Mouse (Mus musculus): ENCODE results near the gene Ss18l1. TPM values are rescaled to one million over a fixed set of nuclear protein-coding genes. Genes with fewer than 3 reads are reported as not detected.

Gene Ss18l1
- 5.2 TPM for total RNA-seq (2023)

DNA sequence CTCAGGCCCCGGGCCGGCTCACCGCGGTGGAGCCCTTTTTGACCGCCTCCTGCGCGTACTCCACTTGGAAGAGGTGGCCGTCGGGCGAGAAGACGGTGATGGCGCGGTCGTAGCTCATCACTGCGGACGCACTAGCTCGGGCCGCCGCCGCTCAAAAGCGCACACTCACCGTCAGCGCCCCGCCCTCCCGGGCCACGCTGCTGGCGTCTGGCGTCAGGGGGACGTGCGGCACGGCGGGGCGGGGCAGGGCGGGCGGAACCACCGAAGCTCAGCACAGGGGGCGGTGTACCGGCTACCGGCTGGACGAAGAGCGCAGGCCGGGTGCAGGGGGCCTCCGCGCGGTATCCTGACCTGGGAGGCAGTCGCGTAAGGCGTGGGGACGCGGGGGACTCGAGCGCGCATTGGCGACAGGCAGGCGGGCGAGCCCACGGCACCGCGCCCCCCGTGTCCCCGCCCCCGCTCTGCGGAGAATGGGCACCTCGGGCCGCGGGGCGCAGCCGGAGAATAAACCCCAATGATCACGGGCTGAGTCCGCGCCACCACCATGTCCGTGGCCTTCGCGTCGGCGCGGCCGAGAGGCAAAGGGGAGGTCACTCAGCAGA, at the start of gene Ss18l1, which contains the start of gene Psma7:
Gene Ss18l1 (plus strand): TSS at position 254 of the 602 bp plus-strand sequence.
Gene Psma7 (minus strand): TSS at position 178 of the 602 bp plus-strand sequence.

DNA sequence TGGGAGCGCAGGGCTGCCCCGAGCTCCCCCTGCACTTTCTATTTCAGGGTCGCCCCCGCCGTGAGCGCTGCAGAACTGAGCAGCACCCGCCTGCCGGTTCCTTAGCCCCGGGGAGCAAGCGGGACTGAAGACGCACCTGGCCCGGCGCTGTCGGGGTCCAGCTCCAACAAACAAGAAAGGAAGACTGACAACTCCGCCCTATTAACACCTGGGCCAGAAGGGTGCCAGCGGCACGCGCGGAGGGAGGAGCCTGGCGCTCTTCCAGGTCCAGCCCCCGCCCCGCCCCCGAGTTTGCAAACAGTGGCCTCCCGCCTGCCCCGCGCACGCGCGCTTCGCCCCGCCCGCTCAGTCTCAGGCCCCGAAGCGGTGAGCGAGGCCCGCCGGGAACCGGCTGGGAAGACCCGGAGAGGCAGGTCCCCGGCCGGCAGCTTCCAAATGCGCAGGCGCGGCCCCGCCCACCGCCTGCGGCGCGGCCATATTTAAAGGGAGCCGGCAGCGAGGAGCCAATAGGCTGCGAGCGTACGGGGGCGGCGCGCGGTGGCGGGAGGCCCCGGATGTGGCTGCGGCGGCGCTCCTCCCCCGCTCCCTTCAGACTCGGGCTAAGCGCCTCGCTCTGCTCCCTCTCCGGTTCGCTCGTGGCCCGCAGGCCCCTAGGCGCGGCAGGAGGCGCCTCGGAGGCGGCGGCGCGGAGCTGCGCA, 17.8 kb upstream of the Ss18l1 start, which contains the start of gene Lsm14b:
Gene Lsm14b (plus strand): TSS at position 587 of the 698 bp plus-strand sequence.

DNA sequence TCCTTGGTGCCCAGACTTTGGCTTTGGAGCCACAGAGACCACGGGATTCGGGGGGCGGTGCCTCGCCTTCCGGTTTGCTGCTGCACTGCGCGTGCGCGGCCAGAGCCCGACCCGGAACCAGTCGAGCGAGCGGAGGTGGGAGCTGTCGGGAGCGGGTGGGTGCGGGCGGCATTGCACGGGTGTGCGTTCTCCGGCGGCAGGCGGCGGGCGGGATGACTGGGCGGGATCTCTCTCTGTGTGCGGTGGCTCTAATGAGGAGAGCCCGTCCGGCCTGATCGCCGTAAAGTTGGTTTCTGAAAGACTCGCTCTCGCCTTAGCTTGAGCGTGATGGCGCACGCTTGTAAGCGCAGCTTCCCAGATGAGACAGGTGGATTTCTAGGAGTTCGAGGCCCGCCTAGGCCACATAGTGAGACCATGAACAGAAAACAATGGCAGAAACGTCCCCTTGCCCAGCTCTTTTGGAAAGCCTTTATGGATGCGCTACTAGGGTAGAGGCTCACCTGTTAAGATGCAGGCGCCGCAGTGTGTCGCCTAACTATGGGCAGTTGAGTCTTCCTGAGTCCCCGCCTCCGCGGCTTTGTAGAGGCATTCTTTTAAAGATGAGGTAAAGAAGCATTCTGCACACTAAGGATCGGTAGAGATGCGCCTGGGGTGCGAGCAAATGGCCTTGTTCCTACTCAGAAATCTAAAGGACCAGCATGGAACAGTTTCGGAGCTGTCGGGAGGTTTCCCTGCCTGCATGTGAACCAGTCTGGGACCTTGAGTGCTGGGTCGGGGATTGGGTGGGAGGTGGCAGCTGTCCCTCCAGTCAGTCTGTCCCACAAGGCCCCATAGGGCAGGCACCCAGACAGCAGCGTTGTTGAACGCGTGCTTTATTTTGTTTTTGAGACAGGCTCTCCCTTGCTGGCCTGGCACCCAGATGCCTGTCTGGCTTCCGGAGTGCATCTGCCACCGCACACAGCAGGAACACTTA, 28.5 kb downstream of the Ss18l1 start, which contains the start of gene Mtg2:
Gene Mtg2 (plus strand): TSS at position 108 of the 973 bp plus-strand sequence.

DNA sequence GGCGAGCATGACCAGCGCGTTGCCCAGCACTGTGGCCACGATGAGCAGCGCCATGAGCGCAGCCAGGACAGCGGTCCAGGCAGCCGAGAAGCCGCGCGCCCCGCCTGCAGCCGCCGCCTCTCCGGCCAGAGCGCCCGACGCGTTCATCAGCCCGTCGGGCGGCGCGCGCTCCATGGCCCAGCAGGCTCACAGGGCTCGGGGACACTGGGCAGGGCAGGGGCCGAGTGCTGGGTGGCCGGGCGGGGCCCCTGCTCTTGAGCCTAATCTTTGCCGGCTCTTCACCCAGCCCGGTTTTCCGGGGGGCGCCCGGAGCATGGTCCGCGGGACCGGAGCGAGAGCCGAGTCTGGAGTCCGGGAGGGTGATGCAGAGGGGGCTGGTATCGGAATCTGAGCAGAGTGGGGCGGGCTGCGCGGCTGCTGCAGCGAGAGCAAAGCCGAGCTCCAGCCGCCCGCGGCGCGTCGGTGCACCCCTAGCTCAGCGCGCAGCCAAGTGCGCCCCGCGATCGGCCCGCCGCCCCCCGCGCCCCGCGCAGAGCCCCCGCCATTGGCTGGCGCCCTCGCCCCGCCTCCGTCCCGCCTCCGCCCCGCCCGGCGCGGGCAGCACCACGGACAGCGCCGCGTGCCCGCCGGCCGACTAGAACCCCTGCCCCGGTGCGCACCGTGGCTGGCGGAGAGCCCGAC, 61.8 kb downstream of the Ss18l1 start, which contains the start of gene Hrh3:
Gene Hrh3 (minus strand): TSS at position 511 of the 681 bp plus-strand sequence.

DNA sequence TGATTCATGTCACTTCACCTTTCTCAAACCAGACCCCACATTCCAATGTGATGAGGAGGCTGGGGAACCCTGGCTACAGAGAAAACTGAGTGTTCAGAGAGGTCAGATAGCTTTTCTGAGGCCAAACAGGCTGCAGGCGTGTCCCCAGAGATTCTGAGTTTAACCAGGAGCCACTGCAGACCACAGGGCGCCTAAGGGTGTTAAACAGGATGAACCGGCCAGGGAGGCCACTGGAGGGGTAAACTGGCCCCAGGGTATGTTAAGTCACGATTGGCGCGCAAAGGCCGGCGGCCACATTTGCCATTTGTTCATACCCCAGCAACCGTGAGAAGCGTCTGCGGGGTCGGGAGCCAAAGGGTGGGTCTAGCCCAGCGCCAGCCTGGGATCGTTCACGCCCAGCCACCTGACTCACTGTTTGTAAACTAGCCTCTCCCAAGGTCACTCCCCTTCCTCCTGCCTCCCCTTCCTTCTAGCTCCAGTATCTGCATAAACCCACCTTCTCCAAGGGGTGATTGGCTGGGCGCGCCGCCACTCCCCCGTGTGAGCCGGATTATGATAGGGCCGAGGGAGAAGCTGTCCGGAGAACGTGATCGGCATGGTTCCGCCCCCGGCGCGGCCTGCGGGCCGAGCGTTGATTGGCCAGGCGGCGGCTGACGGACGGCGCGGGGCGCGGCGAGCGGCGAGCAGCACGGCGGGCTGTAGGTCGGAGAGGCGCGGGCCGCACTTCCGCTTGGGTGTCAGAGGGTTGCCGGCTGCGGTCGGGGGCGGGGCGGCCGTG, 76.5 kb downstream of the Ss18l1 start, which contains the start of gene Osbpl2:
Gene Osbpl2 (plus strand): TSS at position 646 of the 778 bp plus-strand sequence.

Other genes starting within 250 kb of the Ss18l1 start
- gene Taf4, start 65.9 kb upstream of the Ss18l1 start, total RNA-seq (2023) = 42.1 TPM
- 44.7 TPM for gene Lsm14b, start 17.5 kb upstream of the Ss18l1 start, total RNA-seq (2023)
- gene Psma7, start 76 bp upstream of the Ss18l1 start, total RNA-seq (2023) = 141 TPM
- 25.2 TPM for gene Mtg2, start 28.1 kb downstream of the Ss18l1 start, total RNA-seq (2023)
- not detected for gene Hrh3, start 62.0 kb downstream of the Ss18l1 start, total RNA-seq (2023)
- gene Osbpl2, start 76.8 kb downstream of the Ss18l1 start, total RNA-seq (2023) = 32.3 TPM
- 98.2 TPM for gene Adrm1, start 129.0 kb downstream of the Ss18l1 start, total RNA-seq (2023)
- 0.03 TPM for gene Lama5, start 183.3 kb downstream of the Ss18l1 start, total RNA-seq (2023)
- gene Rps21, start 214.9 kb downstream of the Ss18l1 start, total RNA-seq (2023) = 2,859 TPM
- 39.2 TPM for gene Cables2, start 231.0 kb downstream of the Ss18l1 start, total RNA-seq (2023)
- not detected for gene Rbbp8nl, start 247.4 kb downstream of the Ss18l1 start, total RNA-seq (2023)